Mouse (Mus musculus) stomach, embryonic 14.5 days (tissue): ENCODE data around the gene Flt3l. TPM values are rescaled to one million over a fixed set of nuclear protein-coding genes. Genes with fewer than 3 reads are reported as not detected.
"Not testable (repeated sequence)": the region's sequence is repeated elsewhere in the genome, so short reads cannot be mapped to it uniquely, and the experiment has no call there.

Experiments used
- ATAC-seq: fragments of 200-750 bp; cut with Nextera tagmentation; 2 replicates; pipeline ENCODE4 v1.8.0; 2017; ENCODE audit warnings: low read depth, moderate TSS enrichment; ENCODE audit not compliant: insufficient number of reproducible peaks, insufficient read depth, low FRiP score
- H3K27ac ChIP-seq: fragments of 300-500 bp; sonication (generic); 2 replicates; pipeline ENCODE4 v1.5.1; 2014; ENCODE audit warnings: mild to moderate bottlenecking, low read length, moderate library complexity, mixed read lengths
- H3K27me3 ChIP-seq: fragments of 300-500 bp; sonication (generic); 2 replicates; pipeline ENCODE4 v1.6.1; 2014; ENCODE audit warnings: low read length, control low read depth, mixed read lengths; ENCODE audit not compliant: control insufficient read depth, insufficient read depth
- H3K36me3 ChIP-seq: fragments of 300-500 bp; sonication (generic); 2 replicates; pipeline ENCODE4 v1.6.1; 2014; ENCODE audit warnings: mild to moderate bottlenecking, control low read depth, low read length, moderate library complexity, mixed read lengths; ENCODE audit not compliant: control insufficient read depth, insufficient read depth
- H3K4me1 ChIP-seq: fragments of 300-500 bp; sonication (generic); 2 replicates; pipeline ENCODE4 v1.6.1; 2014; ENCODE audit warnings: low read length, control low read depth, mixed read lengths; ENCODE audit not compliant: control insufficient read depth, insufficient read depth
- H3K4me2 ChIP-seq: fragments of 300-500 bp; sonication (generic); replicated peaks from 2 replicates; pipeline ENCODE4 v1.6.1; 2014; ENCODE audit warnings: low read depth, low read length, control low read depth
- H3K4me3 ChIP-seq: fragments of 300-500 bp; sonication (generic); 2 replicates; pipeline ENCODE4 v1.5.1; 2014; ENCODE audit warnings: low read depth, low read length, control low read depth
- H3K9ac ChIP-seq: fragments of 300-500 bp; sonication (generic); replicated peaks from 2 replicates; pipeline ENCODE4 v1.6.1; 2014; ENCODE audit warnings: low read depth, mild to moderate bottlenecking, control low read depth, low read length, moderate library complexity, mixed read lengths
- H3K9me3 ChIP-seq: fragments of 300-500 bp; sonication (generic); 2 replicates; pipeline ENCODE4 v1.6.1; 2016; ENCODE audit warnings: low read depth, low read length, control low read depth; ENCODE audit not compliant: control insufficient read depth
- WGBS: fragments of 180-500 bp; shearing (Covaris S2); extraction: QIAGEN DNeasy Blood & Tissue Kit; methylation state at CpG from one replicate; pipeline ENCODE4 v1.1.7; 2014; 5-methylcytosine and 5-hydroxymethylcytosine counted together
- polyA plus RNA-seq: library from polyadenylated mRNA; unstranded; fragments of >200 nt; fragmentation: Nextera tagmentation; extraction: Ambion mirVana; gene quantifications from 2 replicates; pipeline ENCODE4 v1.2.1, GENCODE M21; 2014

The Flt3l gene
- polyA plus RNA-seq, 1 experiment from 2014 or later: 2.9 TPM

DNA sequence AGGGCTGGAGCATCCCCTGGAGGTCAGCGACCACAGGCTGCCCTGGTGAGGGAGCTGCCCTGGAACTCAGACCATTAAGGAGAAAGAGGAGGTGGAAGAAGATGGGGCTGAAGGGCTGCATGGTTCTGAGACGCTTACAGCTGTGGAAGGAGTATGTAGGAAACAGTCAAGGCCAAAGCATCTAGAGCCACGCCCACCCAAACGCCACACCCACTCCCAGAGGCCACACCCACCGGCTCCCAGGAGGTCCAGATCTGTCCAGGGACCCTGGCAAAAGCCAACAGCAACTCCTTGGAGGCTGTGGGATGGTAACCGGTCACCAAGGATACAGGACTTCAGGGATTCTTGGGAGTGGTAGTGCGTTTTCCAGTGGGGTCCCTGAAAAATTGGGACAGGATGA, 42.3 kb upstream of the Flt3l start:
- peaks cover 80% of the 10 kb centered on the region for H3K27me3 ChIP-seq
- H3K9me3 ChIP-seq: no peaks in the 10 kb centered on the region
- peaks cover 4% of the 10 kb centered on the region; the same call in 1 of the 2 replicates for H3K4me1 ChIP-seq
- H3K4me2 ChIP-seq: no peak overlapping the region
- no peak for ATAC-seq
- no peak overlapping the region for H3K9ac ChIP-seq
- H3K36me3 ChIP-seq: no peaks in the 10 kb centered on the region
- H3K4me3 ChIP-seq: no peak overlapping the region
- H3K27ac ChIP-seq: no peak overlapping the region
- 22% methylated on average over 7 of the region's 7 CpGs for WGBS

- 5% methylated on average over 30 of the region's 31 CpGs for WGBS
- no peaks in the 10 kb centered on the region for H3K36me3 ChIP-seq
- H3K27me3 ChIP-seq: peaks cover 66% of the 10 kb centered on the region
- H3K4me2 ChIP-seq: peak overlapping the region; percentile 16; the same call in 1 of the 2 replicates
- H3K9ac ChIP-seq: no peak overlapping the region
- peak overlapping the region; percentile 4; the same call in 1 of the 2 replicates for H3K4me3 ChIP-seq
- no peaks in the 10 kb centered on the region for H3K9me3 ChIP-seq
- H3K4me1 ChIP-seq: peaks cover 4% of the 10 kb centered on the region; the same call in 1 of the 2 replicates
- no peak for ATAC-seq
- H3K27ac ChIP-seq: no peak overlapping the region
Observed at GRCm38 (mm10) chr7:45176356-45176755, 40.1 kb upstream of the Flt3l start.

DNA sequence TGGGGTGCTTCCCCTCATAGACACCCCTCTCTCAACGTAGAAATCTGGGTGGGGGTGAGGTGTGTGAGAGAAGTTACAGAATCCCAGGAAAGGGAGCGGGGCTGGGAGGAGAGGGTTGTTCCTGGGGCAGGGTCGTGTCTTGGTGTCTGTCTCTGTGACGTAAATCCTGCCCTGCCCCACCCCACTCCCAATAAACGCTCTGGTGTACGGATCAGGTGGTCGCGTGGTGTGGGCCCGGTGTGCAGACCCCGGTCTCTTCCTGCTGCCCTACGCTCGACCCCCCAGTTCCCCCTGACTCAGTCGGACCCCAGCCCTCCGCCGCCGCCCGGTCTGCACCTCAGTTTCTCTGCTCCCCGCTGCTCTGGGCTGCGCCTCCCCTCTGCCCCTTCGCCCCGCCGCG, 39.7 kb upstream of the Flt3l start:
- Histone ChIP-seq H3K9ac (no peak overlapping the region), H3K4me3 (peak overlapping the region; percentile 4; the same call in 1 of the 2 replicates)

GRCm38 (mm10) chr7:45175398-45175797, 39.2 kb upstream of the Flt3l start:
- Histone ChIP-seq H3K9ac (no peak overlapping the region), H3K9me3 (peaks cover under 1% of the 10 kb centered on the region; the same call in 1 of the 2 replicates), H3K4me1 (peaks cover 4% of the 10 kb centered on the region; the same call in 1 of the 2 replicates), H3K27me3 (peaks cover 57% of the 10 kb centered on the region), H3K27ac (no peak overlapping the region), H3K36me3 (no peaks in the 10 kb centered on the region), H3K4me3 (no peak overlapping the region), H3K4me2 (no peak overlapping the region)
- 5% methylated on average over 13 of the region's 13 CpGs for WGBS
- ATAC-seq: no peak

More for the DNA sequence above, 39.7 kb upstream of the Flt3l start:
- no peak overlapping the region for H3K27ac ChIP-seq
- WGBS: under 1% methylated on average over 22 of the region's 23 CpGs
- peaks cover 62% of the 10 kb centered on the region for H3K27me3 ChIP-seq
- 0 out of 2 replicates have a peak overlapping the region, but pooled peaks have one; percentile 16 for H3K4me2 ChIP-seq
- no peak for ATAC-seq
- no peaks in the 10 kb centered on the region for H3K36me3 ChIP-seq
- no peaks in the 10 kb centered on the region for H3K9me3 ChIP-seq
- H3K4me1 ChIP-seq: peaks cover 4% of the 10 kb centered on the region; the same call in 1 of the 2 replicates

- Histone ChIP-seq H3K9ac (no peak overlapping the region), H3K9me3 (peaks cover 8% of the 10 kb centered on the region), H3K4me2 (0 out of 2 replicates have a peak overlapping the region, but pooled peaks have one; percentile 23), H3K27me3 (peaks cover 53% of the 10 kb centered on the region), H3K4me1 (peaks cover 4% of the 10 kb centered on the region; the same call in 1 of the 2 replicates), H3K27ac (no peak overlapping the region), H3K4me3 (no peak overlapping the region), H3K36me3 (no peaks in the 10 kb centered on the region)
- WGBS: 4% methylated on average over 29 of the region's 29 CpGs
- no peak for ATAC-seq
Observed at GRCm38 (mm10) chr7:45174567-45175280, 38.5 kb upstream of the Flt3l start.

- WGBS: 68% methylated on average over 1 of the region's 1 CpGs
- H3K4me1 ChIP-seq, ATAC-seq, H3K4me3 ChIP-seq, H3K9ac ChIP-seq, H3K27ac ChIP-seq, H3K36me3 ChIP-seq, H3K4me2 ChIP-seq: not testable (repeated sequence)
- Histone ChIP-seq H3K9me3 (peaks cover 13% of the 10 kb centered on the region), H3K27me3 (peaks cover 54% of the 10 kb centered on the region)
Observed at GRCm38 (mm10) chr7:45173772-45174171, 37.5 kb upstream of the Flt3l start.

DNA sequence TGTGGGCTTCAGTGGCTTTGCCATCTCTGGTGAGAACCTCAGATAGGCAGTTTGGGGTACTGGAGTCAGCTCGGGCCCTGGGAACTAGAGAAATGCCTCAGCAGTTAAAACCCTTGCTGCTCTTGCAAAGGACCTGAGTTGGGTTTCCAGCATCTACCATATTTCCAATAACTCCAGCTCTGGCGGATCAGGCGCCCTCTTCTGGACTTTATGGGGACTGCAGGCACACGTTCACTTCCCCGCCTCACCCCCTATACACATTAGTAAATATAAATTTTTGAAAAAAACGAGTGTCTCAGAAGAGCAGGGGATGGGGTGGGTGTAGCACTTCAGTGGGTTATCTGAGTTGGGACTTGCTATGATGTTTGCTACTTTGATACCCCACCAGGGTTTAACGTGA, 36.7 kb upstream of the Flt3l start:
- peaks cover 53% of the 10 kb centered on the region for H3K27me3 ChIP-seq

DNA sequence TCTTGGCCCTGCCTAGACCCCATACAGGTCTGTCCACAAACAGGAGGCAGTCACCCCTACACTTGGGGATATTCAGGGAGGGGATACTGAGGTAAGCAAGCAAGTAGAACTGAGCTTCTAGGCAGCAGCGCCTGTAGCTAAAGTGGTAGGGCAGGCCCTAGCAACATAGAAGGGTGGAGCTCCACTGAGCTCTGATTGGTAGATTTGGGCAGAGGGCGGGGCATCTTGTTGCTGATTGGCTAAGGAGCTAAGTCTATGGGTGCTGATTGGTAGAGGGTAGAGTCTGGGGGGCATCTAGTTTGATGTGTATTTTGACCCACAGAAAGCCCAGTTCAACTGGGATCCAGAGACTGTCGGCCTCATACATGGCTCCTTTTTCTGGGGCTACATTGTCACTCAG, 33.3 kb upstream of the Flt3l start:
- peaks cover 56% of the 10 kb centered on the region for H3K27me3 ChIP-seq
- H3K9ac ChIP-seq: no peak overlapping the region
- no peak for ATAC-seq
- H3K4me1 ChIP-seq: no peaks in the 10 kb centered on the region
- H3K4me2 ChIP-seq: no peak overlapping the region
- WGBS: 91% methylated on average over 3 of the region's 3 CpGs
- no peak overlapping the region for H3K4me3 ChIP-seq
- H3K9me3 ChIP-seq: peaks cover 13% of the 10 kb centered on the region
- no peaks in the 10 kb centered on the region for H3K36me3 ChIP-seq
- H3K27ac ChIP-seq: no peak overlapping the region

More for the DNA sequence above, 36.7 kb upstream of the Flt3l start:
- 58% methylated on average over 7 of the region's 7 CpGs for WGBS
- Histone ChIP-seq H3K4me1 (peaks cover 4% of the 10 kb centered on the region; the same call in 1 of the 2 replicates), H3K4me3 (no peak overlapping the region), H3K36me3 (no peaks in the 10 kb centered on the region), H3K27ac (no peak overlapping the region), H3K9ac (no peak overlapping the region), H3K4me2 (no peak overlapping the region), H3K9me3 (peaks cover 13% of the 10 kb centered on the region)
- no peak for ATAC-seq
